Mouse (Mus musculus) lung, postnatal 14 days (tissue): ENCODE measurements at regions not wholly inside any gene's neighbourhood (a gene's known extent, or its start where the extent isn't known, plus 50 kb on each side); places are given as distances from the start of the nearest gene placed in this dataset.

Experiments
- DNase-seq: peaks from one replicate; pipeline ENCODE4 v3.0.0; 2021

GRCm38 (mm10) chr3:39062415-39062814, 175.7 kb downstream of the Fat4 start:
- no peak for DNase-seq

DNA sequence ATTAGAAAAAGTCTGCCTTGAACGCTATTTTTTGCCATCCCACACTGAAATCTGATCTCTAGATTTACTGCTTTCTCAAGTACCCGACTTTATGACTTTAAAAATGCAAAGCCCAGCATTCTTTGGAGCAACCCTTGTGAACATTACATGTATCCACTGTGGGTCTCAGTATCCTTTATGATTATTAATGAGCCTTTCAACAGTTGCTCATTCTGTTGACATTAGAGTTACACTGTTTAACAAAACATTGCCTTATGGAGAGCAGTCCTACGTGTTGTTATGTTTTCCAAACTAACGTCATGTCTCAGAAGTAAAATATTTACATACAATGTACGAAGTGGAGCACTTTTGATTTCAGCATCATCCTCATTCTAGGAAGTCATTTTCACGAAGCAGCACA, 178.7 kb downstream of the Fat4 start:
- no peak for DNase-seq

DNA sequence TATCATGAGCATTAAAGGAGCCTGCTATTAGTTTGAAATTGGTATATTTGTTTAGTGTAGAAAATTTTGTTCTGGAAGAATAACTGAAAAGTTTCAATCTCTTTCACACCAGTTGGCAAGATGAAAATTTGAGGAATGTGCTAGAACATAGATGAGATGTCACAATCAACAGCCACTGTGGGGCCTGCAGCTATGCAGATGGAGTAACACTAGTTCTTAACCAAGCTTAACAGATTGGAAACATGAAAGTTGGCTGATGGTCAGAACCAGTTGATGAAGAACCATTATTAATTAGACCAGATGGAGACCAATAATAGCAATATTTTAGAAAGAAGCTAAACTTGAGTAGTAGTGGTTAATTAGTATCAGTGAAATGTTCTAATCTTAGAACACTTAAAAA, 182.3 kb downstream of the Fat4 start:
- no peak for DNase-seq

DNA sequence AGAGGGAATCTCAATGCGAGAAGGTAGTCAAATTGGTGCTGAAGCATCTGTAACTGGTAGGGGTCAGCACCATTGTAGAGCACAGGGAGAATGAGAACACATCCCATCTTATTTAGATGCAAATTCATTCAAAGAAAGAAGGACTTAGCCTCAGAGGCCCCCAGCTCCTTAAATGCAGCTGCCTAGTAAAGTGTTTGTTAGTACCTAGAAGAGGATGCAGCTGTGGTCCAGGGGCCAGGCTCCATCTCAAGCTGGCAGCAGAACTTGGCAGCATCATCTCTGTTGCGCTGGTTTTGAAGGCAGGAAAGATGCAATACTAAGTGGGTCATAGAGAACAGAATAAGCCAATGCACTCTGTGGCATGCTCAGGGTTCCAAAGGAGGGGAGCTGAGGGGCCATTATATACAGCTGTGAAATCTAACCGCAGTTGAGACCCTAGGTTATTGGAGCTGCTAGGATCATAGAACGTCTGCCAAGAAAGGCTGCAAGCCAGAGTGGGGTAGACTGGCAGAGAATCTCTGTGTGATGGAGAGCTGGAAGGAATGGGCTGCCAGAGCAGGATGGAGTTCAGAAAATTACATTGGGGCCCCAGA, 196.0 kb downstream of the Fat4 start:
- no peak for DNase-seq

GRCm38 (mm10) chr3:39088948-39089347, 202.2 kb downstream of the Fat4 start:
- no peak for DNase-seq

DNA sequence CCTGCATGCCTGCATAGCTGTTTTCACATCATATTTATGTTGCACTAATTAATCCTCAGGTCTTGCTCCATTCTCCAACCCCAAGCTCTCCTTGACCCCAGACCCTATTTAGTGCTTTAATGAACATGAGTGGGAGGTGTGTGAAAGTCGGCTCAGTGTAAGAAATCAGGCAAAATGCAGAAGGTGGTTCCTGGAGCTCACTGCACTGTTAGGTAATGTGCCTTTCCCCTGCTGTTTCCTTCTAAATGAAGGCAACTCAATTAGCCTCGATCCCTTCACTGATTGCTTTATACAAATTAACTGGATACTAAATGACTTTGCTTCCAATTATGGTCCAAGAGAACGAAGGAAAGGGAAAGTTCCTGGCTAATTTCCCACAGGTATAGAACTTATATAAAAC, 215.6 kb downstream of the Fat4 start:
- no peak for DNase-seq

DNA sequence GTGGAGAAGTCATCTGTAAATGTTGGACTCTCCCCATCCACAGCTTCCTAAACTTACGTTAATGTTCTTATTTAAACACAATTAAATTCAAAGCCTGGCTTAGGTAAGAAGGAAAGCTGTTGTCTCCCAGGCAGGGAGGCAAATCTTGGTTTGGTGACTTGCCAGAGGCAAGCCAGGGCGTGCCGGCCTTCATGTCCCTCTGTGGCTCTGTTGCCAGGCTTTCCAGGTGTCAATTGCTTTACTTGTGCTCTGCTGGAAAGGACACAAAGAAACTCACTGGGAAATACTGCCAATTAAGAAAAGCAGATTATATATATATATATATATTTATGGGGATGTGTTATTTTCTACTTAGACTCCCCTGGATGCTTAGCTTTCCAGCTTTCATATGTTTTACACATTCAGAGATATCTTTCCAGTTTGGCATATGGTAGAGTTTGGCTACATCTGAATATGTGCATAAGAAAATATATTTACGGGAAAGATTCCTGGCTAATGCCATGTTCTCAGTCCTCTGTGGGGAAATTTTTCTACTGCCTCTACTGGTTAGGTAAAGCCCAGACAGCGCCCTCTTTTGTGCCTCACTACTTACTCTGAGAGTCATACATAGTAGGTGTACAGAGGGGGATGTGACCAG, 223.1 kb downstream of the Fat4 start:
- DNase-seq = no peak

GRCm38 (mm10) chr3:39114056-39114455, 227.3 kb downstream of the Fat4 start:
- DNase-seq = no peak

GRCm38 (mm10) chr3:39114826-39115225, 228.1 kb downstream of the Fat4 start:
- no peak for DNase-seq

GRCm38 (mm10) chr3:39115441-39115840, 228.7 kb downstream of the Fat4 start:
- DNase-seq = no peak

DNA sequence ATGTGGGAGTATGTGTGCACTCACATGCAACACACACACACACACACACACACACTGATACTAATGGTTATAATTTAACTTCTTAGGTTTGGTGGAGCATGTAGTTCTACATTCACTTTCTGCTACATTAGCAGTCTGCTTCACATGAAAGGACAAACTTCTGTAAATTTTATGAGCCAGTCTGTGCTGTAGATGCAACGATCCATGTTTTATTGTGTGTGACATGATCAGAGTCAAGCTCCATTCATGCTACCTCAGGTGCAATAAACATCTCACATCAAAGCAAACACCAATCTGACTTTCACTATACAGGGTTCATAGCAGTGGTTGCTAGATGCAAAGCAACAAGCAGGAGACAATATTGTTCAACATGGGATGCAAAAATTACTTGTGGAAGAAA, 235.5 kb downstream of the Fat4 start:
- no peak for DNase-seq

GRCm38 (mm10) chr3:39130532-39130931, 243.8 kb downstream of the Fat4 start:
- no peak for DNase-seq

GRCm38 (mm10) chr3:39165006-39165667, 278.4 kb downstream of the Fat4 start:
- DNase-seq = no peak

- no peak for DNase-seq
Measured at GRCm38 (mm10) chr3:39182646-39183045, 295.9 kb downstream of the Fat4 start.

- no peak for DNase-seq
Measured at GRCm38 (mm10) chr3:39195102-39195501, 308.4 kb downstream of the Fat4 start.

DNA sequence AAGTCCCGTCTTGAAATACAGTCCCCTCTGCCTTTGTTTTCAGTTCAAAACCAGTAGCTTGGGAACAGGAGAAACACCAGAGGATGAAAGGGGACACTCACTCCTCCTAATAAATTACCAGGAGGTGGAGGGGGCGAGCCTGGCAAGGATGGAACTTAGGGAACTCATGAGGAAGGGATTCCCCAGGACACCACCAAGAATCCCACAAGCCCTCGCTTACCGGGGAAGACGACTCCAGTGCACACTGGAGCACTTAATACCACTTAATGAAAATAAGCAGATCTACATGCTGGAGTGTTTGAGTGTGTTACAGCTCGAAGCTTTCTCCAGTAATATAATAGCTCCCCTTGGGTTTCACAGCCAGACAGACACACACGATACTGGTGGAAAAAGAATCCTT, 315.9 kb downstream of the Fat4 start:
- no peak for DNase-seq

DNA sequence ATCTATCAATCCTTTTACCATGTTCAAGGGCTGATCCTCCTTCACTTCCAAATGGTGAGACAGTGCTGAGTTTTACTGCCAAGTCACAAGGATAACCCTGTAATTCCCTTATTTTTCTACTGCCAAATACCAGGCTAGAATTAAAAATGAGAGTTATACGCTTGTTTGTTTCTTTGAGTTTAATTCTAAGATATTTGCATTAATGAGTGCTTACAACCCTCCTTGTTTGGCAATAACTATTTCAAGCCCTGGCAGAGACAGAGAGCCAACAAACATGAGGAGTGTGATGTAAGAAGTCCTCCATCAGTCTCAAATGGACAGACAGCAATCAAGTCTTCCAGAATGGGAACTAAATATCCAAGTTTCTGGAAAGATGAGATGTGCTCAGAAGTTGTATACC, 321.9 kb downstream of the Fat4 start:
- DNase-seq = no peak

DNA sequence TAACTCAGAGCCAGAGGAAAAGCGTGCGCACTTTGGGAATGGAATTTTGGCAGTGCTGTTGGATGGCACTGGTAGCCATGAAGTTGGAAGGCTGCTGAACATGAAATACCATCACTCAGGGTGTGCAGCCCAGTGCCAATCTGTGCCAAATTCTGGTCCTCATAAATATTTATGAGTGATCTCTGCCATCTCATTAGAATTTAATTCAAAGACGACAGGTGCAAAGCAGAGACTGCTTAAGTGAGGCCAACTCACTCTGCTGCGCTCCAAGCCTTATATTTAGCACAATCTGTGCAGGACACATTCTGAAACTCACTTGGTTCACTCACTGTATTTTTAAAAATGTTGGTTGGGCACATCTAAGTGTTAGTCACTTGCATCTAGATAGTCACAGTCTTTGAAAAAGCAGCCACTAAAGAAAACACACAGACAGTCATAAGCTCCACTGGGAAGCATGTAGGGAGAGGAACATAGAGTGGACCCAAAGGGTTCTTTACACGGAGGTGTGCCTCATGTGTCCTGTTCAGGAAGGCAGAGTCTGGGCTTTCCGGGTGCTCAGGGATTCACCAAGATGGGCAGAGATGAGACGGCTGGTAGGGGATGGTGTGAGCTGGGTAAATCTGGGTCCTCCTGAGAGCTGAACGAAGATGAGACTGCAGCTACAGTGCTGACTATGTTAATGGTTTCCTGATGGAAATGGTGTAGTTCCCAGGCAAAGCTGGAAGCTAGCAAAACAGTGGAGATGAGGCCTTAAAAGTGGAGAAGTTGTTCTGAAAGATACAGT, 322.8 kb downstream of the Fat4 start:
- DNase-seq = no peak

GRCm38 (mm10) chr3:39211670-39212069, 324.9 kb downstream of the Fat4 start:
- DNase-seq = no peak

DNA sequence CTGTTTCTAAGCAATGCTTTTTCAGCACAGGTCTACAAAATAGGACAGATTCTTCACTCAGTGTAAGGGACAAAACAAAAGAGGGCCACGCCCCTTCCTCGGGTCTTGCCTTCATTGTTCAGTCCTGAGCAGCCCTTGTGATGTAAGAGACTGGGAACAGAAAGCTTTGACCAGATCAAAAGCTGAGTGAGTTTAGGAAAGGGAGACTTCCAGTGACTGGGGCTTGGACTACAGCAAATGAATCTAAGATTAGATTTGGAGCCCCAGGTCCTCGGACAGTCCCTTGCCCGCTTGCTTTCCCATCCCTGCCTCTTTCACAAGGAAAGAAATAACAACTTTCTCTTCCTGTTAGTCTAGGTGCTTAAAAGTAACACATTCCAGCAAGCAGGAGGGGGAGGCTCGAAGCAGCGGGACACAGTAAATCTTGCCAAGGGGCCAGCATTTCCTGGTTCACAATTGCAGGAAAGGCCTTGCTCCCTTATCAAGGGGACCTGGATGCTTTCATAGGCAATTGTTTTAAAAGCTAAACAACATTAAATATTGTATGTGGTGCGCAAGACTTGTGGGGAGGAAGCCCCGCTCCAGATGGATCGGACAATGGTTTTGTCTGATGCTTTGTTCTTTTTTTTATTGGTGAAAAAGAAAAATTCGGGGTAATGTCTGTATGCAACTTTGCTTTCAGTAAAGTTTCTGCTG, 333.4 kb downstream of the Fat4 start:
- DNase-seq = peak; percentile 57

DNA sequence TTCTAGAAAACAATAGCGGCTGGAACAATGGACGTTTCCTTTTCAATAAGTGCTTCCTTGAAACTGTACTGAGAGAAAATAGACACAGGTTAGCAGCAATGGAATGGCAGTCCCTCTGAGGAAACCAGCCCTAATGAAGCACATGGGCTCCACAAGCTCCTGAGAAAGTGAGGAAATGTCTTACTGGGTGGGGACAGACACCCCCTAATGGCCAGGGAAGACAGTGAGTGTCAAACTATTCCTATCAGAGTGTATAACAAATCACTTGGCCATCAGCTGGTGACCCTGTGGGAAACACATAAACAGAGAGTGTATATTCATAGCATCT, 333.9 kb downstream of the Fat4 start:
- peak; percentile 11 for DNase-seq

DNA sequence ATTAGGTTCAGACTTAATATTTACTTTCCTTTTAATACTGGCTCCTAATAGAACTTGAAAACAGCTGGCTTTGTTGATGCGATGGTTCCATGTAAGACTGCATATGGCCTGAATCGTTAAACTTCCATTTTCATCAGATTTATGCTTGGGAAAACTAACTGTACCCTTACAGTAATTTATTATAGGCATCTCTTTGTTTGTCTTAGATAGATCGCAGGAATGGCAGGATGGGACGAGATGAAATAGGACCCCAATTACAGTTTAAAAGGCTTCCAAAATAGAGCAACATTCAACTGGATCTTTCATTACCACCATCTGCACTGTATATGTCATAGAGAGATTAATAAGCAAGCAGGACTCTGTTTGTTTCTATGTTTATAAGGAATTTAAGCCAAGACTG, 335.3 kb downstream of the Fat4 start:
- DNase-seq = no peak

GRCm38 (mm10) chr3:39234921-39235320, 348.2 kb downstream of the Fat4 start:
- no peak for DNase-seq
